Mouse (Mus musculus): ENCODE results near the gene Spats2l. TPM values are rescaled to one million over a fixed set of nuclear protein-coding genes. Genes with fewer than 3 reads are reported as not detected.

Spats2l gene
- 59.2 TPM for polyA plus RNA-seq (2021)

DNA sequence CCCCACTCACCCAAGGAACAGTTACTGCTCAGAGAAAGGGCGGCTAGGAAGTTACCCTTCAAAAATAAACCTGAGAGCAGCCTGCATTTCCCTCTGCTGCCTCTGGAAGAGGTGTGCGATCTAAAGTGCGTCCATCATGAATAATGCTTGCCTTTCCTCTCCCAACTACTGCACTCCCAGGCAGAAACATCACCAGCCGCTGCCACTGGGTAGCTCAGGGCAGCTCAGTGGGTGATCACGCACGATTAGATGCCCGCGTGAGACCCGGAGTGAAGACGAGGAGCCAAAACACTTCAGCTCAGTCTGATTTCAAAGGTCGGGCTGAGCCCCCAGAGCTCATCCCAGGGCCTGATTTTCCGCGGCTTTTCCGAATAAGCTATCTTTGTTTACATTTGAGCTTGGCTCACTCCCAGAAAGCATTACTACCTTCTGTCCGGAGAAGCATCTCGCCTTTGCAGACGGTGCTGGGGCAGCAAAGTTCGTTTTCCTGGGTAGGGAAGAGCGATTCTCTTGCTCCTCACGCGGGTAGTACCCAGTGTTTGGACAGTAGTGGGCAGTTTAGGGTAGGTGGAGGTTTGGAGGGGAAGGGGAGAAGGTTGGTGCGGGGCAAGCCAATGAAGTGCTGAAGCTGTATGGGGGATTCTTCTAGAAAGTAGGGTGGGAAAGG, at the start of gene Spats2l:
Spats2l (plus strand) TSS at position 162 of the 667 bp plus-strand sequence.
- POLR2A ChIA-PET: interaction anchor here (0.8 to 1.8 kb wide), 3 partner anchors 8 to 344 kb away, joined by 3 to 5 read pairs (median 3); no protein-coding TSS in a partner anchor
- peak; percentile 54 for TF ChIP-seq CTCF (IDR thresholded peaks at IDR 0.05)

DNA sequence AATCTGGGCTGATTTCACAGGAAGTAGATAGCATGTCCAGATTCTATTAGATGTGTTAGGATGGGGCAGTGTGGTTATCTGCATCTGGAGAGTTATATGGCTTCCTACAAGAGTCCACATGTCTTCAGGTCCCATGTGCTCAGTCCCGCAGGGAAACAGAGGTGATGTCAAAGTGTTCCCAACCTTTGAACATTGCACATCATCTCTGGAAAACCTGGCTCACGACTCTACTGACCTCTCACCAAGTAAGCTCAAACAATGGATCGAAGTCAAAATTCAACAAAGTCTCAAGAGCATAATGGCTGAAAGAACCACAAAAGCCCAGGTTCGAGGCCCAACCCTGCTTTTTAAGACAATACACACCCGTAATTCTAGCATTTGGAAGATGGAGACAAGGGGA, 48.7 kb upstream of the Spats2l start:
- DNase-seq (ENCODE audit: low read depth, low spot score) (no peak), ATAC-seq (no peak)
- ChIA-PET CTCF (interaction anchor here (2.0 kb wide), 1 partner anchor 47 kb away, joined by 7 read pairs; no protein-coding TSS in a partner anchor), POLR2A (no interaction called here)
- no peak for TF ChIP-seq CTCF (IDR thresholded peaks at IDR 0.05)
- in situ Hi-C loops (cut with MboI; ENCODE audit: low pct_unique_long_range_greater_than_20kb): no loop called here
- H3K27me3 ChIP-seq: no peaks in the 10 kb centered on the region

More for the DNA sequence above, at the start of gene Spats2l:
- DNase-seq (ENCODE audit: low read depth, low spot score): no peak
- peak; percentile 58 for ATAC-seq
- CTCF ChIA-PET: interaction anchor here (0.6 to 2.2 kb wide), 9 partner anchors 9 to 345 kb away, joined by 3 to 8 read pairs (median 3); no protein-coding TSS in a partner anchor
- no peaks in the 10 kb centered on the region for H3K27me3 ChIP-seq
- in situ Hi-C loops (cut with MboI; ENCODE audit: low pct_unique_long_range_greater_than_20kb): loop anchor here (5.0 kb wide), 1 partner anchor 347 kb away; no protein-coding TSS in a partner anchor

DNA sequence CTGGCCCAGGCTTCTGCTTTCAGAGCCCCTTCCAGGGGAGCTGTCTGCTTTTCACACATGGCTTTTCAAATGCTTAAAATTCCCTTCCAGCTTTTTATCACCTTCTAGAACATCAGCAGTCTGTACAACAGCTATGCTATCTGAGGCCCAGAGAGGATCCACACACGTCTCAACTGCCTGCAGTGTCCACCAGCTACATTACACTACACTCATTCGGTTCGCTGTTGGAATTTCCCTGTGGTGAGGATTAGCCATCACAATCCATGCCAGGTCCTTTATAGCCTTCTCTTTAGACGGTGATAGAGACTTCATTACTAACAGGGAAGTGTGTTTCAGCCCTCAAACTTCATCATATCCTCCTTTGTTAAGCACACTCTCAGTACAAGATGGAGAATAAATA, 38.1 kb upstream of the Spats2l start:
- no peak for TF ChIP-seq CTCF (IDR thresholded peaks at IDR 0.05)
- POLR2A ChIA-PET: no interaction called here
- no peaks in the 10 kb centered on the region for H3K27me3 ChIP-seq
- ATAC-seq: no peak
- CTCF ChIA-PET: no interaction called here
- in situ Hi-C loops (cut with MboI; ENCODE audit: low pct_unique_long_range_greater_than_20kb): no loop called here
- no peak for DNase-seq (ENCODE audit: low read depth, low spot score)

DNA sequence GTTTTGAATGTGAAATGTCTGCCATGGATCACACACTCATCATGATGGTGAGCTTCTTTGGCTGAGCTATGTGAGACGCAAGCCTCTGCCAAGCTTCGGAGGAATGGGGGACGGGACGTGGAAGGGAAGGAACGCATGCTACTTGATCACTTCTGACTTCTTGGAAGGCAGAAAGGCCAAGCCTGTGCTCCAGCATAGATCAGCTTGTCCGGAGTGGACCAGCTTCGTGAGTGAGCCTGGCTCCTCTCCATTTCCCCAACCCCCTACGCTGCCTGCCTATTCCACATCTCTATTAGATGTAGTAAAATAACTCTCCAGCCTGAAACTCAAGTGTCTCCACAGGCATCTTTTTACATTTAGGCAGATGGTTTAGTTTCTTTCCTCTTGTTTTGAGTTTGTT, 32.2 kb upstream of the Spats2l start:
- no peak for TF ChIP-seq CTCF (IDR thresholded peaks at IDR 0.05)
- POLR2A ChIA-PET: no interaction called here
- CTCF ChIA-PET: interaction anchor here (0.9 kb wide), 1 partner anchor 37 kb away, joined by 3 read pairs; no protein-coding TSS in a partner anchor
- in situ Hi-C loops (cut with MboI; ENCODE audit: low pct_unique_long_range_greater_than_20kb): no loop called here
- H3K27me3 ChIP-seq: no peaks in the 10 kb centered on the region
- peak; percentile 57 for ATAC-seq
- no peak for DNase-seq (ENCODE audit: low read depth, low spot score)

DNA sequence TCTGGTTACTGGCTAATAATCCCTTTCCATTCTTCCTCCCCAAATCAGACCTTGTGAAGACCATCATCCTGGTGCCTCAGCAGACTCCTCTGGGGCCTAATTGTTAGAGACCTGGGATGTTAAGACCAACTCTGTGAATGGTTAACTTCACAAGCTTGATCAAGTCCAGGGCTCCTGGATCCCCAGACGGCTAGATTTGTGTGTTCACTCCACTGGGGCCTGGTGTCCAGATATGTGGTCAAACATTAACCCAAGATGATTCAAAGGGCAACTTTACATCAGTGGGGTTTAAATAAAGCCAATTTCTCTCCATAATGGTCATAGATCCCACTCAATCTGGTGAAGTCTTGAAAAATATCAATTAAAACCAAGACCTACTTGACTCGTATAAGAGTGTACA, 31.7 kb upstream of the Spats2l start:
- ChIA-PET POLR2A (no interaction called here), CTCF (interaction anchor here (0.9 kb wide), 1 partner anchor 36 kb away, joined by 3 read pairs; no protein-coding TSS in a partner anchor)
- ATAC-seq: peak; percentile 54
- TF ChIP-seq CTCF (IDR thresholded peaks at IDR 0.05): no peak
- in situ Hi-C loops (cut with MboI; ENCODE audit: low pct_unique_long_range_greater_than_20kb): no loop called here
- peak; percentile 63 for DNase-seq (ENCODE audit: low read depth, low spot score)
- H3K27me3 ChIP-seq: no peaks in the 10 kb centered on the region

DNA sequence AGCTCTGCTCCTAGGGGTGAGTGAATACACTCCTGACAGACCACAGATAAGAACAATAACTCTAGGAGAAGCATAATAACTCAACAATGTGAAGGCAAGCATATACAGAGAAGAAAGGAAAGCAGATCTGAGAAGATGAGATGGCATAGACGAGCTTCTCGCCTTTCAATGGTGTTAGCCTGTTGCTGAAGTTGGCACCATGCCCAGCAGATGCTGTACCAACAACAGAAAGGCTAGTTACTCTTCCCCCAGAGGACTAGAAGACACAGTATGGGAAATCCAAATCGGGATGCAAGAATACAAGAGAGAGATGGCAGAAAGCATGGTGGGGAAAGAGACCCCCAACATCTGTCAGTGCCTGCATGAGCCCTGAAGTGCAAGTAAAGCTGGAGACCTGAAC, 22.2 kb upstream of the Spats2l start:
- ATAC-seq (no peak), DNase-seq (ENCODE audit: low read depth, low spot score) (no peak)
- ChIA-PET POLR2A (no interaction called here), CTCF (no interaction called here)
- no peak for TF ChIP-seq CTCF (IDR thresholded peaks at IDR 0.05)
- in situ Hi-C loops (cut with MboI; ENCODE audit: low pct_unique_long_range_greater_than_20kb): no loop called here
- H3K27me3 ChIP-seq: no peaks in the 10 kb centered on the region

DNA sequence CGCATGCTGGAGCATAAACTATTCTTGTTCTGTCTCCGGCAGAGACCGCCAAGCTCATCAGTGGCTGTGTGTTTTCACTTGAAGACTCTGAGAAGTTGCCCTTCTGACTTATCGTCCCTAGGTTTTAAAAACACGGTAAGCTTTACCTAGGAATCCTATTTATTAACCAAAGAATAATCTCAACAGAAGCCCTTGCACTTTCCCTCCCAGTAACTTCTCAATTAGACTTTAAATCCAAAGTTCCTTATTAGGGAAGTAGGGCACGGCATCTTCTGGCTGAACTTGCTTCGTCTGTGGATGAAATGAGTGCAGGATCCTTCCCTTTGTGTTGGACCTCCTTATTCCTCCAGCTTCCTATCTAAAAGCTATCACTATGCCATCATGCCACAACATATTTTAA, 7.6 kb upstream of the Spats2l start:
- no peak for DNase-seq (ENCODE audit: low read depth, low spot score)
- in situ Hi-C loops (cut with MboI; ENCODE audit: low pct_unique_long_range_greater_than_20kb): no loop called here
- no peaks in the 10 kb centered on the region for H3K27me3 ChIP-seq
- TF ChIP-seq CTCF (IDR thresholded peaks at IDR 0.05): no peak
- POLR2A ChIA-PET: interaction anchor here (1.4 kb wide), 1 partner anchor 8 kb away, joined by 3 read pairs; the partner anchor contains the start of gene Spats2l
- CTCF ChIA-PET: interaction anchor here (1.4 kb wide), 2 partner anchors 17 to 86 kb away, joined by 3 read pairs; no protein-coding TSS in a partner anchor
- ATAC-seq: no peak

DNA sequence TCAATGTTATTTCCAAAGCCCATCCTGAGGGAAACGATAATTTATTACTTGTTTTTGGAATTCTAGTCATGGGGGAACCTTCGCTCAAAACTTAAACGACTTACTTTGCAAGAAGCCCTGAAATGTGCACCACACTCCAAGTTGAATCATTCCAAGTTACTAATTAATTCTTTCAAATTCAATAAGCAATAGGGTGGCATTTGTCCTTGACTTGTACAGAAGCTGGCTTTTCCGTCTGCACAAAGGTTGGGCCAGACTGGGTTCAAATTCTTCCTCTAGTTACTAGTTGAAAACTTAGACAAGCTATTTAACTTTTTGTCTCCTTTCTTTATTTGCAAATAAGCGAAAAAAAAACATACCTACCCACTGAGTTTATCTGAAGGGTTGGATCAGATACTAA, 636 bp upstream of the Spats2l start:
- no peak for DNase-seq (ENCODE audit: low read depth, low spot score)
- no peak for ATAC-seq
- no peak for TF ChIP-seq CTCF (IDR thresholded peaks at IDR 0.05)
- POLR2A ChIA-PET: no interaction called here
- CTCF ChIA-PET: interaction anchor here (1.5 to 2.2 kb wide), 3 partner anchors 8 to 344 kb away, joined by 4 to 8 read pairs (median 5); no protein-coding TSS in a partner anchor
- no peaks in the 10 kb centered on the region for H3K27me3 ChIP-seq
- in situ Hi-C loops (cut with MboI; ENCODE audit: low pct_unique_long_range_greater_than_20kb): loop anchor here (5.0 kb wide), 1 partner anchor 346 kb away; no protein-coding TSS in a partner anchor

DNA sequence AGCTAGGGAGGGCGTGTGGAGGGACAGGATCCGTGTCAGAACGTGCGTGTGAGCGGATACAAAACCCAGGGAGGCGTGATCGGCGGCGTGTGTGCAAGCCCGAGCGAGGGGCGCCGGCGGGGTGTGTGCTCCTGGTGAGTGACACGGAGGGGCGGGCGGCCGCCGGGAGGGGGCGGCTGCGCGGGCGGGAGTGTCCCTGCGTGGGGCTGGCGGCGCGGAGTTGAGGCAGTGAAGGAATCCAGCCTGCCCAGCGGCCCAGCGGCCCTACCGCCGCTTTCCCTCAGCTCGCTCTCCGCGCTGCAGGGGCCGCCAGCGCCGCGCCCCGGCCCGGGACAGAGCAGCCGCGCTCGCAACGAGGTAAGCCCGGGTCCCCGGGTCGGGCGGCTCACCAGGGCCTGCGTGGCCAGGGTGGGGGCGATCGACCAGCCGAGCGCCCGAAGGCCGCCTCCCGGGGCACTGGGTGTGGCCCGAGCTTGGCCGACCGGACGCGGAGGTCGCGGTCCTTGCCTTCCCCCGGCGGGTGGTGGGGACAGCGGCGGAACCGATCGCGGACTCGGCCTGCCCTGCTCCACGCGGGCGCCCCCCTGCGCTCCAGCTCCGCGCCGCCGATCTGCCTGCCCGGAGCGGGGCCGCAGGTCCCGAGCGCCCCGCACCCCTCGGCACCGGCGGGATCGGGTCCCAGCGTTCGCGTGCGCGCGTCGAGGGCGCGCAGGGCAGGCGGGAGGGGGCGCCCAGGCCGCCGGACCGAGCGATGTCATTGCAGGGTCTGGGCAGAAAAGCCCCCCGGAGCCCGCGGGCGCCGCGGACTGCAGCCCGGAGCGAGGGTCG, 920 bp downstream of the Spats2l start:
- in situ Hi-C loops (cut with MboI; ENCODE audit: low pct_unique_long_range_greater_than_20kb): loop anchor here (5.0 kb wide), 1 partner anchor 348 kb away; no protein-coding TSS in a partner anchor
- no peak for DNase-seq (ENCODE audit: low read depth, low spot score)
- ChIA-PET CTCF (interaction anchor here (0.8 to 2.2 kb wide), 7 partner anchors 9 to 346 kb away, joined by 3 to 8 read pairs (median 3); no protein-coding TSS in a partner anchor), POLR2A (interaction anchor here (0.5 to 1.8 kb wide), 6 partner anchors 9 to 1175 kb away, joined by 3 to 6 read pairs (median 3); no protein-coding TSS in a partner anchor)
- no peaks in the 10 kb centered on the region for H3K27me3 ChIP-seq
- peak; percentile 79 for ATAC-seq
- TF ChIP-seq CTCF (IDR thresholded peaks at IDR 0.05): peak; percentile 81

DNA sequence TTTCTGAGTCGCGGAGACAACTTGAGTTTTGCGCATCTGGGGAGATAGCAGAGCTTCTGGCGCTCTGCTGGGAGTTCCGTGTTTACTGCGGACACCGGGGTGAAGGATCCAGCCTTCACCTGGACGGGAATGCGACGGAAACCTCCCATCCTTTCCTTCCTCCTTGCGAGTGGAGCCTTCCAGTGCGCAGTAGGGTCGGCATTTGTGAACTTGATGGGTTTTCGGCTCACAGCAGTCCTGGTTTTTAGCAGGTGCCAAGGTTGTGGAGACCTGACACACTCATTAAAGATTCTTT, 1.5 kb downstream of the Spats2l start:
- in situ Hi-C loops (cut with MboI; ENCODE audit: low pct_unique_long_range_greater_than_20kb): no loop called here
- peak; percentile 19 for ATAC-seq
- POLR2A ChIA-PET: interaction anchor here (0.5 to 1.8 kb wide), 4 partner anchors 10 to 1174 kb away, joined by 3 to 6 read pairs (median 4); no protein-coding TSS in a partner anchor

More for the DNA sequence above, 1.5 kb downstream of the Spats2l start:
- TF ChIP-seq CTCF (IDR thresholded peaks at IDR 0.05): no peak
- no peaks in the 10 kb centered on the region for H3K27me3 ChIP-seq
- CTCF ChIA-PET: no interaction called here
- DNase-seq (ENCODE audit: low read depth, low spot score): no peak
